Mouse (Mus musculus) ES-E14 (cell line): Measurements from ENCODE around the gene Gm5678. TPM values are rescaled to one million over a fixed set of nuclear protein-coding genes. Genes with fewer than 3 reads are reported as not detected.

Experiments
- DNase-seq: peaks from one replicate; pipeline ENCODE4 v3.0.0-alpha.2; 2013; ENCODE audit warnings: low read depth, low spot score
- H3K27ac ChIP-seq: 2 replicates; pipeline ENCODE4 v1.5.1; 2012; ENCODE audit warnings: low read depth, mild to moderate bottlenecking, low read length, moderate library complexity, mixed read lengths; ENCODE audit not compliant: poor library complexity, insufficient read depth, severe bottlenecking
- H3K36me3 ChIP-seq: 2 replicates; pipeline ENCODE4 v1.6.1; 2012; ENCODE audit warnings: mild to moderate bottlenecking, low read length, moderate library complexity, mixed read lengths; ENCODE audit not compliant: control insufficient read depth, poor library complexity, insufficient read depth, severe bottlenecking
- H3K4me1 ChIP-seq, 2 experiments: fragments of 150-350 bp in 1 of 2; sonication (generic) in 1 of 2; 2 replicates each; pipeline ENCODE4 v1.6.1; 2012; ENCODE audit warnings: low read length in 2 of 2, mild to moderate bottlenecking in 1 of 2, mixed read lengths in 1 of 2; ENCODE audit not compliant: control insufficient read depth in 2 of 2, insufficient read depth in 2 of 2, poor library complexity in 1 of 2
- H3K4me3 ChIP-seq, 2 experiments: fragments of 150-350 bp in 1 of 2; sonication (generic) in 1 of 2; 2 replicates each; pipeline ENCODE4 v1.5.1; 2012; ENCODE audit warnings: low read length in 2 of 2, low read depth in 1 of 2, mild to moderate bottlenecking in 1 of 2, mixed read lengths in 1 of 2; ENCODE audit not compliant: insufficient read depth in 1 of 2, poor library complexity in 1 of 2, severe bottlenecking in 1 of 2
- H3K9ac ChIP-seq: 2 replicates; pipeline ENCODE4 v1.6.1; 2012; ENCODE audit warnings: low read depth, mild to moderate bottlenecking, low read length, mixed read lengths; ENCODE audit not compliant: poor library complexity, insufficient read depth, severe bottlenecking
- H3K9me3 ChIP-seq: fragments of 150-350 bp; sonication (generic); 2 replicates; pipeline ENCODE4 v1.6.1; 2012; ENCODE audit warnings: low read depth, mild to moderate bottlenecking, low read length; ENCODE audit not compliant: control insufficient read depth, insufficient read depth
- CHD2 ChIP-seq: IDR thresholded peaks from 2 replicates; pipeline ENCODE4 v1.6.1; 2014; ENCODE audit warnings: mild to moderate bottlenecking, low read depth, low read length, inconsistent platforms
- HCFC1 ChIP-seq: IDR thresholded peaks from 2 replicates; pipeline ENCODE4 v1.6.1; 2012; ENCODE audit warnings: low read length, inconsistent platforms, borderline replicate concordance; ENCODE audit not compliant: insufficient read depth
- MAFK ChIP-seq: IDR thresholded peaks from 2 replicates; pipeline ENCODE4 v1.6.1; 2014; ENCODE audit warnings: mild to moderate bottlenecking, low read depth, low read length, inconsistent platforms; ENCODE audit not compliant: insufficient read depth
- ZC3H11A ChIP-seq: IDR thresholded peaks from 2 replicates; pipeline ENCODE4 v1.6.1; 2012; ENCODE audit warnings: low read depth, mild to moderate bottlenecking, inconsistent platforms, low read length, borderline replicate concordance
- ZNF384 ChIP-seq: IDR thresholded peaks from 2 replicates; pipeline ENCODE4 v1.6.1; 2012; ENCODE audit warnings: low read depth, low read length, inconsistent platforms
- in situ Hi-C, 2 experiments: fragments of 600-800 bp; cut with MboI; formaldehyde crosslinking; loops; one replicate each; pipeline ENCODE4 v1.15.1; 2025; ENCODE audit warnings: low sequenced_read_pairs in 2 of 2, inconsistent platforms in 1 of 2; ENCODE audit not compliant: unreplicated experiment in 2 of 2
- total RNA-seq: library from RNA; depleted of rRNA; stranded (reverse); fragments of 300-350 nt; gene quantifications from 2 replicates; pipeline ENCODE4 v1.2.3, GENCODE M21; 2012

Gm5678 gene
- total RNA-seq, 1 experiment = not detected

- Histone ChIP-seq H3K9ac (no peak overlapping the region), H3K27ac (no peak overlapping the region), H3K4me3 (no peak overlapping the region), H3K36me3 (peaks cover 30% of the 10 kb centered on the region), H3K9me3 (no peaks in the 10 kb centered on the region), H3K4me1 (peaks cover 0 to 4% of the 10 kb centered on the region in 2 experiments; a peak in 1 of 4 replicates)
- no peak for DNase-seq
- TF ChIP-seq ZC3H11A (no peak), HCFC1 (no peak), CHD2 (no peak), MAFK (no peak), ZNF384 (no peak)
- in situ Hi-C loops = no loop called here
Observed at GRCm38 (mm10) chr16:93595766-93596165, 32.1 kb upstream of the Gm5678 start.

GRCm38 (mm10) chr16:93596807-93597206 lies 31.1 kb upstream of the Gm5678 start:
- DNase-seq = no peak
- Histone ChIP-seq H3K9ac (no peak overlapping the region), H3K27ac (no peak overlapping the region), H3K4me1 (peaks cover 0 to 4% of the 10 kb centered on the region in 2 experiments; a peak in 1 of 4 replicates), H3K36me3 (peaks cover 30% of the 10 kb centered on the region), H3K4me3 (no peak overlapping the region), H3K9me3 (no peaks in the 10 kb centered on the region)
- in situ Hi-C loops = no loop called here
- TF ChIP-seq ZNF384 (no peak), CHD2 (no peak), HCFC1 (no peak), MAFK (no peak), ZC3H11A (no peak)

GRCm38 (mm10) chr16:93597551-93597950 lies 30.3 kb upstream of the Gm5678 start:
- no peak for TF ChIP-seq CHD2
- no peak for TF ChIP-seq MAFK
- no peak for TF ChIP-seq HCFC1
- no peak for TF ChIP-seq ZC3H11A
- TF ChIP-seq ZNF384 = no peak
- DNase-seq = no peak
- in situ Hi-C loops = no loop called here
- Histone ChIP-seq H3K9me3 (no peaks in the 10 kb centered on the region), H3K27ac (no peak overlapping the region), H3K4me3 (no peak overlapping the region), H3K4me1 (peaks cover 0 to 3% of the 10 kb centered on the region in 2 experiments; a peak in 1 of 4 replicates), H3K9ac (no peak overlapping the region), H3K36me3 (peaks cover 30% of the 10 kb centered on the region)

GRCm38 (mm10) chr16:93599461-93599860 lies 28.4 kb upstream of the Gm5678 start:
- no peak for DNase-seq
- H3K4me1 ChIP-seq = peaks cover 0 to 2% of the 10 kb centered on the region in 2 experiments; a peak in 1 of 4 replicates
- in situ Hi-C loops = no loop called here
- H3K9ac ChIP-seq = no peak overlapping the region
- H3K9me3 ChIP-seq = no peaks in the 10 kb centered on the region
- no peak overlapping the region for H3K4me3 ChIP-seq
- TF ChIP-seq ZNF384 (no peak), MAFK (no peak), CHD2 (no peak), ZC3H11A (no peak), HCFC1 (no peak)
- no peak overlapping the region for H3K27ac ChIP-seq
- H3K36me3 ChIP-seq = peaks cover 20% of the 10 kb centered on the region
